Mouse (Mus musculus) liver, embryonic 16.5 days (tissue): ENCODE measurements at regions not wholly inside any gene's neighbourhood (a gene's known extent, or its start where the extent isn't known, plus 50 kb on each side); places are given as distances from the start of the nearest gene placed in this dataset.

Source experiments
- ATAC-seq: fragments of 200-750 bp; cut with Nextera tagmentation; 2 replicates; pipeline ENCODE4 v1.8.0; 2017; ENCODE audit warnings: low read depth, mild to moderate bottlenecking, moderate number of reproducible peaks, moderate library complexity
- H3K27ac ChIP-seq: fragments of 300-500 bp; sonication (generic); 2 replicates; pipeline ENCODE4 v1.5.1; 2014; ENCODE audit warnings: mild to moderate bottlenecking, low read length
- H3K27me3 ChIP-seq: fragments of 300-500 bp; sonication (generic); 2 replicates; pipeline ENCODE4 v1.6.1; 2014; ENCODE audit warnings: low read depth, low read length, mixed read lengths; ENCODE audit not compliant: control insufficient read depth, insufficient read depth
- H3K36me3 ChIP-seq: fragments of 300-500 bp; sonication (generic); 2 replicates; pipeline ENCODE4 v1.6.1; 2014; ENCODE audit warnings: mild to moderate bottlenecking; ENCODE audit not compliant: control insufficient read depth, insufficient read depth
- H3K4me1 ChIP-seq: fragments of 300-500 bp; sonication (generic); 2 replicates; pipeline ENCODE4 v1.6.1; 2014; ENCODE audit warnings: low read depth, low read length, mixed read lengths; ENCODE audit not compliant: control insufficient read depth
- H3K4me2 ChIP-seq: fragments of 300-500 bp; sonication (generic); 2 replicates; pipeline ENCODE4 v1.6.1; 2014; ENCODE audit warnings: low read depth, low read length, mixed read lengths
- H3K4me3 ChIP-seq: fragments of 300-500 bp; sonication (generic); 2 replicates; pipeline ENCODE4 v1.5.1; 2014; ENCODE audit warnings: low read depth, mild to moderate bottlenecking, low read length
- H3K9ac ChIP-seq: fragments of 300-500 bp; sonication (generic); 2 replicates; pipeline ENCODE4 v1.6.1; 2014; ENCODE audit warnings: low read depth, low read length
- H3K9me3 ChIP-seq: fragments of 300-500 bp; sonication (generic); replicated peaks from 2 replicates; pipeline ENCODE4 v1.6.1; 2016; ENCODE audit warnings: low read length; ENCODE audit not compliant: control insufficient read depth
- WGBS: fragments of 180-500 bp; shearing (Covaris S2); extraction: QIAGEN DNeasy Blood & Tissue Kit; methylation state at CpG from one replicate; pipeline ENCODE4 v1.1.7; 2014; ENCODE audit not compliant: insufficient replicate concordance; 5-methylcytosine and 5-hydroxymethylcytosine counted together

DNA sequence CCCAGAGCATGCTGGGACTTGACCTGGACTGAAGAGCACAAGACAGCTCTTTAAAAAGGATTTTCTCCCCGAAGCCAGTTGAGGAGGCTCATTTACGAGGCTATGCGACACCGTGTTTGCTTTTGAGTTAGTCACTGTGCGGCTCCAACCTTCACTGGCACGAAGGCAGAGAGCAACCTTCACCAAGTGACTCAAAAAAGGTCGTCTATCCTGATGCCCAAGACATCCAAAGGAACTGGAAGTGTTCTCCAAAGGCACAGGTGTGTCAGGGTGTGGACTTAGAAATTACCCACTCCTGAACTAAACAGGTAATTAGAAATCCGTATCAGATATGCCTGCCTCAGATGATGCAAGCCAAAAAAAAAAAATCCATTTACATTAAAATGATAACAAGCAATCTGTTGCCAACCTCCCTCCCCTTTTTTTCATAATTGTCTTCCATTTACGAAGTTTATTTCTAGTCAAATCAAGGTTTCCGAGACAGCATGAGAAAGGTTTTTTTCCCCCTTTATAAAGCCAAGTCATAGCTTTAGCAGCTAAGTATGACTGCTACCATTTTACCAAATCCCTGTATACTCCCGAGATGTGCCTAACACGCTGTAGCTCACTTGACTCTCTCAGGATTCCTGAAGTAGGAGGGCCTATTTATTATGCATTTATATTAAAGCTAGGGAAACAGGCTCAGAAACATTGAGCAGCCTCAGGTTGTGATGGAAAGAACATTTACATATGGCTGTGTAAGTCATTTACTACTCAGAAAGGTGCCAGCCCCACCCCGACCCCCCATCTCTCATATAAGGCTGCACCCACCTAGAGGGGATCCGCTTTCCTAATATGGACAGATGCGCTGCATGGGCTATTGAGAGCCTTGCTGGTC, 110.3 kb upstream of the Cpm start:
- Histone ChIP-seq H3K4me1 (no peaks in the 10 kb centered on the region), H3K9me3 (no peaks in the 10 kb centered on the region), H3K27me3 (no peaks in the 10 kb centered on the region), H3K36me3 (no peaks in the 10 kb centered on the region), H3K9ac (no peak overlapping the region), H3K4me3 (no peak overlapping the region), H3K27ac (no peak overlapping the region), H3K4me2 (no peak overlapping the region)
- ATAC-seq: no peak
- 59% methylated on average over 15 of the region's 15 CpGs for WGBS

DNA sequence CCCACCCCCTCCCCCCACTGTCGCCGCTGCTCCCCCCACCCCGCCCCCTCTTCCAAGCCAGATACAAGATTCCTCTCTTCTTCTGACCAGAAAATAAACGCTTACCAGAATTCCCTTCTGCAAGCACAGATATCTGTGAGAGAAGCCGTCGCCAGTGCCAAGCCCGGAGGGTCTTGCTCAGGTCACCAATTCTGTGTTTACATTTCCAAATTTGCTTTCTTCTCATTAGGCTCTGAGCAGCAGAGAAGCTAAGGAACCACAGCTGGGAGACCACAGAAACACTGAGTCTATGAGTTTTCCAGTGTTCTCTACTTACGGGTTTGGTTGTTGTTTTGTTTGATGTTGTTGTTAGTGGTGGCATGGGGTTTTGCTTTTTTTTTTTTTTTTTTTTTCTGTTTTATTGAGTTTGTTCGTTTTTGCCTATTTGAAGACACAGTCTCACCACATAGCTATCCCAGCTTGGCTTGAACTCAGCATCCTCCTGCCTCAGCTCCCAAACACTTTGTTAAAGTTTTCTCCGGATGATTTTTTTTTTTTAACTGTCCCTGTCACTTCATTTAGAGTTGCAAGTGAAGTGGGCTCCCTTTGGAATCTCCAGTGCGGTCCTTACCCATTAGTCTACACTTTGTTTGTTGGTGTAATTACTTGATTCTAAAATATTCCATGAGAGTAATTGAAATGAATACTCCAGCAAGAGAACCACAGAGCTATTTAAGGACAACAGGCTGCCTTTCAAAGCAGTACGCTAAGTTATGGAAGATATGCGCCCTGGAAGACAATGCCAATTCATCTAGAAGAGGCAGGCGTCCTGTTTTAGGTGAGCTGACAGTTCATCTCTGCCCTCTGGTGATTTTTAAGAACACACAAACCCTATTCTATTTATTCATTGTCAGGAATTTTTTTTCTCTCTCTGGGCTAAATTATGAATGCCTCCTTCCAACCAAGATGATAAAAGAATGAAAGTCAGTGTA, 111.2 kb upstream of the Cpm start:
- Histone ChIP-seq H3K4me2 (no peak overlapping the region), H3K4me3 (no peak overlapping the region), H3K27me3 (no peaks in the 10 kb centered on the region), H3K9me3 (no peaks in the 10 kb centered on the region), H3K36me3 (no peaks in the 10 kb centered on the region), H3K9ac (no peak overlapping the region), H3K4me1 (no peaks in the 10 kb centered on the region), H3K27ac (no peak overlapping the region)
- no peak for ATAC-seq
- 51% methylated on average over 14 of the region's 14 CpGs for WGBS

DNA sequence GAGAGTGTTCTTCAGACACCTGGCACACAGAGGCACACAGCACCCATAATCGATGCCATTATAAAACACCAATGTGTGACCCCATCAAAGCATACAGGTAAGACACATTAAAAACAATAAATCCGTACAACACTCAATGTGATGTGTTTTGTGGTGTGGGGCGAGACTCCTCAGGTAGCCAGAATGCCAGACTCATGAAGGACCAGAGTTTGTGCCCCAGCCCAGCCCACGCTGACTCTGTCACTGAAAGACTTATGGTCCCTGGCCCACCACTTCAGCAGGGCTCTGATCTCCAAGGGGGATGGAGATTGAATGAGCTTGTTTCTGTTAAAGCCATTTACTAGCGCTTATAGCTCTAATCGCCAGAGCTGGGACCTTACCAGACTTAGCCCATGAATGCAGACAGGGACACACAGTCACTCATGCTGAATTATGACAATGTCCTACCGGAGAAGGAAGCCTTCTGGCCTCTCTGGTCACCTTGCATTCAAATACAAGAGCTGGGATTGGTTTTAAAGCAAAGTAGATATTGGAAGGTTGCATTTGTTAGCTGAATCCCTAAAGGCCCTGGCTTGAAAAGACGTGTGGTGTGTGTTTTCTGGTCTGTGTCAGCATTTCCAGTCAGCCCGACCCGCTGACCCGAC, 112.1 kb upstream of the Cpm start:
- ATAC-seq: no peak
- WGBS: 51% methylated on average over 11 of the region's 11 CpGs
- Histone ChIP-seq H3K27ac (no peak overlapping the region), H3K27me3 (no peaks in the 10 kb centered on the region), H3K4me3 (no peak overlapping the region), H3K9ac (no peak overlapping the region), H3K9me3 (no peaks in the 10 kb centered on the region), H3K4me1 (no peaks in the 10 kb centered on the region), H3K4me2 (no peak overlapping the region), H3K36me3 (no peaks in the 10 kb centered on the region)

DNA sequence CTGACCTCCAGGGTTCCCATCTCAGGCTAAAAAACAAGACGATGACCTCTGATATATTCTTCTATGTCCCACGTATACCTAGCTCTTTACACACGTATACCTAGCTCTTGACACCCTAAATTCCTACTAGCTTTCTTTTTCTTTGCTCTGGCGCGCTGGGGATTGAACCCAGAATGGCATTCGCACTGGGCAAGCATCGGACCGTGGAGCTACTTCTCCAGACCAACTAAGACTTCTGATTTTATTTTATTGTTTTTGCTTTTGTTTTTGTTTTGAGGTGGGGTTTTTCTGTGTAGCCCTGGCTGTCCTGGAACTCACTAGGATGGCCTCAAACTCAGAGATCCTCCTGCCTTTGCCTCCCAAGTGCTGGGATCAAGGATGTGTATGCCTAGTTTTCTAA, 112.8 kb upstream of the Cpm start:
- Histone ChIP-seq H3K27ac (no peak overlapping the region), H3K27me3 (no peaks in the 10 kb centered on the region), H3K4me1 (no peaks in the 10 kb centered on the region), H3K4me2 (no peak overlapping the region), H3K4me3 (no peak overlapping the region), H3K9me3 (no peaks in the 10 kb centered on the region), H3K9ac (no peak overlapping the region), H3K36me3 (no peaks in the 10 kb centered on the region; the same call in 1 of the 2 replicates)
- WGBS: 80% methylated on average over 8 of the region's 8 CpGs
- no peak for ATAC-seq

DNA sequence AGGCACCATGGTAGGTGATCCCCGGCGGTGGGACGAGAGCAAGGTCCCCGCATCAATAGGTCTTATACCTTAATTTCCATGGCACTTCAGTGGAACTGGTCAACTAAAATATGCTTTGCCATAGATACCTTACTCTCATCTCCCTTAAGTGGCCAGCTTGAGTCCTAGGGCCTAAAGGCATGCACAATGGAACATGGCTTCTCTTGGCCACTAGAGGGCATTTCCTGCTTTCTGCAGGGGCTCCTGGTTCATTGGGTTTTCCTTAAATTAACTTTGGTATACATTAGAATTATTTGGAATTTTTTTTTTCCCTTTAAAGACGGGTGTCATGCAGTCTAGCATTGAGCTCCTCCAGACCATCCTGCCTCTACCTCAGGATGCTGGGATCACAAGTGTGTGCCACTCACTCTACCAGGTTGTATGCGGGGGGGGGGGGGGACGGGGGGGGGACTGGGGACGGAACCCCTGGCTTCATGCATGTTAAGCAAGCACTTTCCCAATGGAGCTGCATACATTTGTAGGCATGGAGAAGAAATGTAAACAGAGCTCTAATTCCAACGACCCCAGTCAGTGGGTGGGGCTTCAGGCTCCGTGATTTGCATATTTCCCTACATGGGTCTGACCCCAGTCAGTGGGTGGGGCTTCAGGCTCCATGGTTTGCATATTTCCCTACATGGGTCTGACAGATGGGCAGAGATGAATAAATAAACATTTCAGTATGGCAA, 113.4 kb upstream of the Cpm start:
- H3K9me3 ChIP-seq: no peaks in the 10 kb centered on the region
- no peaks in the 10 kb centered on the region; the same call in 1 of the 2 replicates for H3K36me3 ChIP-seq
- no peak overlapping the region for H3K9ac ChIP-seq
- no peaks in the 10 kb centered on the region for H3K4me1 ChIP-seq
- H3K27me3 ChIP-seq: no peaks in the 10 kb centered on the region
- ATAC-seq: no peak
- no peak overlapping the region for H3K4me2 ChIP-seq
- WGBS: 58% methylated on average over 10 of the region's 10 CpGs
- no peak overlapping the region for H3K27ac ChIP-seq
- H3K4me3 ChIP-seq: no peak overlapping the region

DNA sequence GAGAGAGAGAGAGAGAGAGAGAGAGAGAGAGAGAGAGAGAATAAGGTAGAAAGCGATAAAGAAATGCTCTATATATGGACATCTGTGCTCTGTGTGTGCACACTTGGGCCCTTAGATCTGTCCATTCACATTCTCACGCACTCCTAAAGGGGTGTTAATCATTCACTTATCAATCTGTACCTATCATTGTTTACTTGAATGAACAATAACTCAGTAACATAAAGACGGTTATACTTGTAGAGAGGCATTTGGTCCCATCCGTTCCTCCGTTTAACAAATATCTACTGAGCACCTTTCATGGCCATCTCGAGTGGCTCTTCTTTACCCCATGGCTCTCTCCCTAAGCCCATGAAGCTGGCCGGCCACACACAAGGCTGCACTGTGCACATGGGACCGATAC, 114.3 kb upstream of the Cpm start:
- H3K9ac ChIP-seq: no peak overlapping the region
- H3K4me1 ChIP-seq: no peaks in the 10 kb centered on the region
- H3K27ac ChIP-seq: no peak overlapping the region
- no peak overlapping the region for H3K4me3 ChIP-seq
- no peaks in the 10 kb centered on the region; the same call in 1 of the 2 replicates for H3K36me3 ChIP-seq
- no peak overlapping the region for H3K4me2 ChIP-seq
- no peak for ATAC-seq
- WGBS: 74% methylated on average over 8 of the region's 8 CpGs
- H3K27me3 ChIP-seq: no peaks in the 10 kb centered on the region
- no peaks in the 10 kb centered on the region for H3K9me3 ChIP-seq

DNA sequence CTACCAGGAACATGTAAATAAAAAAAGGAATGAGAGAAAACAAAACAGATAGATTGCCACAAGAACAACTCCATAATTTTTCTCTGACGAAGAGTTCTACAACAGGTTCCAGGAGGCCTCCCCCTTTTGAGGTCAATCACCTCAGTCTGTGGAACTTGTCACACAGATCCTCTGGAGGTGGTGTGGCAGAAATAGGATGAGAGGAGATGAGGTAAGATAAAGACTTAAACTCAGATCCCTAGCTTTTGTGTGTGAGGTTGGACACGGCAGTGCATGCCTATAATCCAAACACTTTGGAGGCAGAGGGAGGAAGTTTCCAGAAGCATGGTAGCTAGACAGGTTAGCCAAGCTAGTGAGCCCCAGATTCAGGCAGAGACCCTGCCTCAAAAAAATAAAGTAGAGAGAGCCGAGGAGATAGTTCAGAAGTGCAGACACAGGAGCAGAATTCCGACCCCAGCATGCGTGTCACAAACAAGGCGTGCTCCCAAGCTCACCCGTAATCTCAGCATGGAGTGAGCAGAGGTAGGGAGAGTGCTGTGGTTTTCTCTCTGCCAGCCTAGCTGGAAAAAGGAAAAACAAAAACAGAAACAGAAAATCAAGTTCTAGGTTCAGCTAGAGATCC, 115.3 kb upstream of the Cpm start:
- Histone ChIP-seq H3K36me3 (no peaks in the 10 kb centered on the region; the same call in 1 of the 2 replicates), H3K27ac (no peak overlapping the region)
- ATAC-seq: no peak

More for the DNA sequence above, 115.3 kb upstream of the Cpm start:
- Histone ChIP-seq H3K4me3 (no peak overlapping the region), H3K9ac (no peak overlapping the region), H3K4me1 (no peaks in the 10 kb centered on the region), H3K9me3 (no peaks in the 10 kb centered on the region), H3K27me3 (no peaks in the 10 kb centered on the region), H3K4me2 (no peak overlapping the region)
- WGBS: 70% methylated on average over 7 of the region's 7 CpGs
